Mouse (Mus musculus) kidney, adult 2 months (tissue): ENCODE data around the gene 4632433K11Rik.

ENCODE experiments used
- CTCF ChIP-seq: fragments of 200-500 bp; conservative IDR thresholded peaks from 2 replicates; pipeline ENCODE4 v1.5.1; 2011; ENCODE audit warnings: low read depth, mild to moderate bottlenecking, control low read depth, low read length, moderate library complexity, mixed read lengths; ENCODE audit not compliant: insufficient read depth, insufficient read length
- POLR2A ChIP-seq: fragments of 200-500 bp; IDR thresholded peaks from one replicate; pipeline ENCODE4 v1.6.1; 2011; ENCODE audit warnings: low read depth, low read length, control low read depth

GRCm38 (mm10) chr7:5053456-5054179 lies 19.7 kb downstream of the 4632433K11Rik start:
- TF ChIP-seq CTCF, result no peak
- TF ChIP-seq POLR2A, result no peak
